Mouse (Mus musculus): ENCODE measurements around the gene Cep41. TPM values are rescaled to one million over a fixed set of nuclear protein-coding genes. Genes with fewer than 3 reads are reported as not detected.

Gene Cep41
- polyA plus RNA-seq, 1 experiment from 2014 or later: 9.9 TPM

- H3K9ac ChIP-seq: no peak overlapping the region
- no peaks in the 10 kb centered on the region for H3K36me3 ChIP-seq
- no peak overlapping the region for H3K4me2 ChIP-seq (replicated peaks)
- H3K4me1 ChIP-seq (replicated peaks): 0 out of 2 replicates have a peak, but pooled peaks cover 5% of the 10 kb centered on the region
- 39% methylated on average over 12 of the region's 12 CpGs for WGBS
- 0 out of 2 replicates have a peak, but pooled peaks have one; percentile 31 for ATAC-seq
- no peaks in the 10 kb centered on the region for H3K9me3 ChIP-seq
- H3K27ac ChIP-seq: no peak overlapping the region
- H3K4me3 ChIP-seq (replicated peaks): no peak overlapping the region
- no peaks in the 10 kb centered on the region for H3K27me3 ChIP-seq (replicated peaks)
Measured at GRCm38 (mm10) chr6:30730301-30730971, 36.9 kb upstream of the Cep41 start.

DNA sequence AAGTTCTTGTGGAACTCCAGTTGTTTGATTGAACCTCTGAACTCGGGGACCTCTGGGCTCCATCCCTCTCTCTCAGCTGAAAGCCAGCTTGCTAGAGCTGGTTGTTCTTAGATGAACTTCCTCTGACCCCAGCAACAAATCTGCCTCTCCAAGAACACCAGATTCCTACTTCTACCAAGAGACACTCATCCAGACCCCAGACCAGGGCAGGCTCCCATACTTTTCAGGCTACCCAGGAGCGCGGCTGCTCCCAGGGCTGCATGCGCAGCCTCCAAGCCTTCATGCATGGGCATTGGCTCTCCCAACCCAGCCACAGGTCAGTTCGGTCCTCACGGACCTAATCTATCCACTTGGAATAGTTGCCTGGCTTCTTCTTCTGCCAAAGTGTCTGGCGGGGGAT lies 29.8 kb upstream of the Cep41 start, which contains the start of gene Mest:
TSS of gene Mest (plus strand) at position 217 of the 400 bp plus-strand sequence.
- ATAC-seq: no peak
- Histone ChIP-seq H3K36me3 (no peaks in the 10 kb centered on the region), H3K4me2 (replicated peaks) (no peak within 1 kb of the TSS), H3K9ac (no peak within 1 kb of the TSS), H3K4me3 (replicated peaks) (no peak within 1 kb of the TSS), H3K9me3 (no peaks in the 10 kb centered on the region), H3K27me3 (replicated peaks) (no peaks in the 10 kb centered on the region), H3K27ac (0 out of 2 replicates have a peak within 1 kb of the TSS, but pooled peaks have one; percentile 0), H3K4me1 (replicated peaks) (peaks cover 8% of the 10 kb centered on the region; the same call in 1 of the 2 replicates)
- 51% methylated on average over 7 of the region's 7 CpGs for WGBS

DNA sequence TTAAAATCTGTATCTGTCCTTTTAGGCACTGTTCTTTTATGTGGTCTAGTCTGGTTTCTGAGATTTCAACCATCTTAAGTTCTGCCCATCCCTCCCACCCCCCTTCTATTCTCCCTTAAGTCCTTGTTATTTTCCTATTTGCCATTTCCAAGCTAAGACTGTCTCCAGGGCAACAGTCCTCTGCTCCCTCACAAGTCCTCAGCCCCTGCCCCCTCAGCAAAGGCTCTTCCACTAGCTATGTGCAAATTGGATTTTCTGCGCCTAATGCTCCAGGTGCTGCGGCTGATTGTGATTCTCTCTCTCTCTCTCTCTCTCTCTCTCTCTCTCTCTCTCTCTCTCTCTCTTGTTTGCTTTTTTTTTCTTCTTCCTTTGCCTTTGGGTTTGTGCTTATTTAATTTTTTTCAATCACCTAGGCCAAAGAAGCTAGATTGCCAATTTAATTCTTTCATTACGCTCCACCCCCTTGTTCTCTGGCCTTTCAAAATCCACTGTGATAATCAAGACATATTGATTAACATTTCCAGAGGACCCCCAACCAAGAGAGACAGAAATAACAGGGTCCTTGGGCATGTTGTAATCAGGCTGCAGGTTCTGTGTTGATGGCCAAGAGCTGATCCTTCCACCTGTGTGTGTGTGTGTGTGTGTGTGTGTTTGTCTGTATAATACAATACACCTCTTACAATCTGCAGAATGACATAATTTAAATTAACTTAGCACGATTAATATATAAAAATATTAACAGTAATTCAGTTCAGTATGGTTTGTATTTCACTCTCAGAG lies 29.0 kb upstream of the Cep41 start:
- WGBS: 76% methylated on average over 4 of the region's 4 CpGs
- H3K4me1 ChIP-seq (replicated peaks): peaks cover 8% of the 10 kb centered on the region; the same call in 1 of the 2 replicates
- no peaks in the 10 kb centered on the region for H3K9me3 ChIP-seq

DNA sequence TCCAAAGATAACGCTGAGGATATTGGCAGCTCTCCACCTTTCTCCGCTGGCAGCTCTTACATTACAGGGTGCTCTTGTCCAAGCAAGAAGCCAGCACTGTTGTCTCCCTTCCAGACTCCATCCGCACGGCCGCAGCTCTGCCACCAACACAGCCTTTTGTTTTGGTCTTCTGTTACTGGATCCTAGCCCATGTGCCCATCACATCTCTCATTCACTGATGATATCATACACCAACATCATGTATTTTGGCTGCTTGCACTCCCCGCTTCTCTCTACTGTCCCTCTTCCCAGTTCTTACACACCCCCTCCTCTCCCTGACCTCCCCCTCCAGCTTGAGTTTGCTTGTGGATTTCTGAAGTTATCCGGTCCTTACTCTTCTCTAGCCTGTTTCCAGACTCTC lies 23.2 kb upstream of the Cep41 start:
- H3K27me3 ChIP-seq (replicated peaks): no peaks in the 10 kb centered on the region
- no peak overlapping the region for H3K4me3 ChIP-seq (replicated peaks)
- peaks cover 5% of the 10 kb centered on the region; the same call in 1 of the 2 replicates for H3K4me1 ChIP-seq (replicated peaks)
- H3K9me3 ChIP-seq: no peaks in the 10 kb centered on the region
- H3K36me3 ChIP-seq: no peaks in the 10 kb centered on the region
- no peak overlapping the region for H3K4me2 ChIP-seq (replicated peaks)
- no peak overlapping the region for H3K9ac ChIP-seq
- no peak overlapping the region for H3K27ac ChIP-seq
- no peak for ATAC-seq
- 83% methylated on average over 7 of the region's 7 CpGs for WGBS

More for the DNA sequence above, 29.0 kb upstream of the Cep41 start:
- Histone ChIP-seq H3K9ac (no peak overlapping the region), H3K4me3 (replicated peaks) (no peak overlapping the region), H3K27me3 (replicated peaks) (no peaks in the 10 kb centered on the region), H3K4me2 (replicated peaks) (no peak overlapping the region), H3K36me3 (no peaks in the 10 kb centered on the region), H3K27ac (no peak overlapping the region)
- ATAC-seq: no peak

DNA sequence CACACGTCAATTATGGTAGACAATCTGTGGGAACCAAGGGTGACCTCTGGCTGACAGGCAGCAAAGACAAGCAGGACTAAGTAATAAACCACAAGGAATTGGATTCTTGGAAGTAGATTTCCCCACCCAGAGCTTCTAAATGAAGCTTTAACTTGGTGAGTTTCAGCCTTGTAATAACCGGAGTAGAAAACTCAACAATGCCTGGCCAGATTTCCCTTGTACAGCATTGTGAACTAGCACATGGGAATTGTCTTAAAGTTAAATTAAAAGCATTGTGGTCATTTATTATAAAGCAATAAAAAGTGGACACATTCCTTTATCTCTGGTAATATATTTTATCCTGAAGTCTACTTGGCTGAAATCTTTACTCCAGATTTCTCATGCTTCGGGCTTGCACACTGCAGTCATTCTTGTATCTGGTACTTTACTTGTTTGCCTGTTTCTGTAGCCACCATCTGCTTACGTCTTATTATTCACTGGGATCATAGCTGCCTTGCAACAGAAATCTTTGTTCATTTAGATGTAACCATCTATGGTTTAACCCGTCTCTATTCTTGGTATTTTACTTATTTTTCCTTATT lies 21.4 kb upstream of the Cep41 start:
- no peak overlapping the region for H3K27ac ChIP-seq
- ATAC-seq: no peak
- H3K27me3 ChIP-seq (replicated peaks): no peaks in the 10 kb centered on the region
- H3K4me2 ChIP-seq (replicated peaks): no peak overlapping the region
- 56% methylated on average over 5 of the region's 5 CpGs for WGBS
- no peak overlapping the region for H3K9ac ChIP-seq
- H3K4me1 ChIP-seq (replicated peaks): peaks cover 5% of the 10 kb centered on the region; the same call in 1 of the 2 replicates
- no peaks in the 10 kb centered on the region for H3K36me3 ChIP-seq
- no peaks in the 10 kb centered on the region for H3K9me3 ChIP-seq
- H3K4me3 ChIP-seq (replicated peaks): no peak overlapping the region

GRCm38 (mm10) chr6:30713896-30714295 lies 20.3 kb upstream of the Cep41 start:
- H3K9me3 ChIP-seq: no peaks in the 10 kb centered on the region
- no peaks in the 10 kb centered on the region for H3K36me3 ChIP-seq
- no peak overlapping the region for H3K4me3 ChIP-seq (replicated peaks)
- peaks cover 5% of the 10 kb centered on the region; the same call in 1 of the 2 replicates for H3K4me1 ChIP-seq (replicated peaks)
- ATAC-seq: no peak
- no peaks in the 10 kb centered on the region for H3K27me3 ChIP-seq (replicated peaks)
- no peak overlapping the region for H3K27ac ChIP-seq
- 83% methylated on average over 11 of the region's 11 CpGs for WGBS
- no peak overlapping the region for H3K4me2 ChIP-seq (replicated peaks)
- H3K9ac ChIP-seq: no peak overlapping the region

- no peak overlapping the region for H3K4me3 ChIP-seq (replicated peaks)
- H3K36me3 ChIP-seq: no peaks in the 10 kb centered on the region
- WGBS: 83% methylated on average over 6 of the region's 6 CpGs
- no peaks in the 10 kb centered on the region for H3K27me3 ChIP-seq (replicated peaks)
- H3K27ac ChIP-seq: no peak overlapping the region
- H3K4me1 ChIP-seq (replicated peaks): peaks cover 5% of the 10 kb centered on the region; the same call in 1 of the 2 replicates
- no peak overlapping the region for H3K4me2 ChIP-seq (replicated peaks)
- no peak for ATAC-seq
- H3K9ac ChIP-seq: no peak overlapping the region
- no peaks in the 10 kb centered on the region for H3K9me3 ChIP-seq
Measured at GRCm38 (mm10) chr6:30713455-30713854, 19.9 kb upstream of the Cep41 start.

- WGBS: 44% methylated on average over 7 of the region's 7 CpGs
Measured at GRCm38 (mm10) chr6:30712484-30712883, 18.9 kb upstream of the Cep41 start.

GRCm38 (mm10) chr6:30711365-30711763 lies 17.8 kb upstream of the Cep41 start:
- no peak overlapping the region for H3K4me2 ChIP-seq (replicated peaks)
- H3K4me1 ChIP-seq (replicated peaks): peaks cover 5% of the 10 kb centered on the region; the same call in 1 of the 2 replicates
- H3K27ac ChIP-seq: no peak overlapping the region
- H3K36me3 ChIP-seq: no peaks in the 10 kb centered on the region
- H3K27me3 ChIP-seq (replicated peaks): no peaks in the 10 kb centered on the region
- WGBS: 61% methylated on average over 10 of the region's 10 CpGs
- H3K9ac ChIP-seq: no peak overlapping the region
- no peaks in the 10 kb centered on the region for H3K9me3 ChIP-seq
- no peak overlapping the region for H3K4me3 ChIP-seq (replicated peaks)
- ATAC-seq: no peak

More at GRCm38 (mm10) chr6:30712484-30712883, 18.9 kb upstream of the Cep41 start:
- no peaks in the 10 kb centered on the region for H3K27me3 ChIP-seq (replicated peaks)
- no peak overlapping the region for H3K4me2 ChIP-seq (replicated peaks)
- H3K9me3 ChIP-seq: no peaks in the 10 kb centered on the region
- no peaks in the 10 kb centered on the region for H3K36me3 ChIP-seq
- H3K9ac ChIP-seq: no peak overlapping the region
- ATAC-seq: no peak
- peaks cover 5% of the 10 kb centered on the region; the same call in 1 of the 2 replicates for H3K4me1 ChIP-seq (replicated peaks)
- no peak overlapping the region for H3K4me3 ChIP-seq (replicated peaks)
- H3K27ac ChIP-seq: no peak overlapping the region

- Histone ChIP-seq H3K9ac (no peak overlapping the region), H3K36me3 (no peaks in the 10 kb centered on the region), H3K9me3 (no peaks in the 10 kb centered on the region), H3K4me3 (replicated peaks) (no peak overlapping the region), H3K27ac (no peak overlapping the region), H3K27me3 (replicated peaks) (no peaks in the 10 kb centered on the region), H3K4me2 (replicated peaks) (no peak overlapping the region), H3K4me1 (replicated peaks) (peaks cover 5% of the 10 kb centered on the region; the same call in 1 of the 2 replicates)
- 52% methylated on average over 25 of the region's 25 CpGs for WGBS
- no peak for ATAC-seq
Measured at GRCm38 (mm10) chr6:30710371-30711364, 17.1 kb upstream of the Cep41 start.

GRCm38 (mm10) chr6:30709115-30709514 lies 15.6 kb upstream of the Cep41 start:
- H3K27ac ChIP-seq: no peak overlapping the region
- H3K27me3 ChIP-seq (replicated peaks): no peaks in the 10 kb centered on the region
- WGBS: 46% methylated on average over 6 of the region's 6 CpGs

More at GRCm38 (mm10) chr6:30709115-30709514, 15.6 kb upstream of the Cep41 start:
- no peak overlapping the region for H3K9ac ChIP-seq
- ATAC-seq: no peak
- no peak overlapping the region for H3K4me3 ChIP-seq (replicated peaks)
- no peaks in the 10 kb centered on the region for H3K36me3 ChIP-seq
- H3K9me3 ChIP-seq: no peaks in the 10 kb centered on the region
- no peak overlapping the region for H3K4me2 ChIP-seq (replicated peaks)
- H3K4me1 ChIP-seq (replicated peaks): peaks cover 5% of the 10 kb centered on the region

Data from intestine, embryonic 15.5 days (tissue).